Mouse (Mus musculus) CH12.LX (cell line): Measurements from ENCODE around the gene Brap. TPM values are rescaled to one million over a fixed set of nuclear protein-coding genes. Genes with fewer than 3 reads are reported as not detected.
"Not testable (repeated sequence)": the region's sequence is repeated elsewhere in the genome, so short reads cannot be mapped to it uniquely, and the experiment has no call there.

Experiments used
- DNase-seq: peaks from one replicate; pipeline ENCODE4 v3.0.0-alpha.2; 2013; ENCODE audit errors: extremely low read depth
- H3K27ac ChIP-seq: 2 replicates; pipeline ENCODE4 v1.5.1; 2012; ENCODE audit warnings: low read depth, mild to moderate bottlenecking, control low read depth, moderate library complexity; ENCODE audit not compliant: insufficient read depth
- H3K27me3 ChIP-seq: replicated peaks from 2 replicates; pipeline ENCODE3; 2012; ENCODE audit warnings: inconsistent platforms
- H3K36me3 ChIP-seq, 2 experiments: replicated peaks in 1 of 2; 2 replicates each; pipeline versions ENCODE3 to v1.6.1; 2012; ENCODE audit warnings: inconsistent platforms in 1 of 2, low read length in 1 of 2, mild to moderate bottlenecking in 1 of 2, mixed read lengths in 1 of 2, moderate library complexity in 1 of 2; ENCODE audit not compliant: control insufficient read depth in 1 of 2, insufficient read depth in 1 of 2
- H3K4me1 ChIP-seq, 2 experiments: 2 replicates each; pipeline ENCODE4 v1.6.1; 2012; ENCODE audit warnings: inconsistent platforms in 1 of 2, moderate library complexity in 1 of 2; ENCODE audit not compliant: insufficient read depth in 2 of 2, control insufficient read depth in 1 of 2
- H3K4me2 ChIP-seq: 2 replicates; pipeline ENCODE4 v1.6.1; 2012; ENCODE audit warnings: low read depth, mild to moderate bottlenecking, control low read depth; ENCODE audit not compliant: poor library complexity, insufficient read depth, severe bottlenecking
- H3K4me3 ChIP-seq, 3 experiments: fragments of 150-350 bp in 1 of 3; sonication (generic) in 1 of 3; replicated peaks in 1 of 3; 2 replicates each; pipeline versions ENCODE3 to v1.5.1; 2011 to 2012; ENCODE audit warnings: low read depth in 2 of 3, low read length in 2 of 3, mild to moderate bottlenecking in 2 of 3, moderate library complexity in 2 of 3, control low read depth in 1 of 3, improper control_type of control experiment in 1 of 3, inconsistent platforms in 1 of 3, mixed read lengths in 1 of 3; ENCODE audit not compliant: poor library complexity in 1 of 3
- H3K79me2 ChIP-seq: replicated peaks from 2 replicates; pipeline ENCODE4 v1.6.1; 2012; ENCODE audit warnings: mild to moderate bottlenecking, moderate library complexity; ENCODE audit not compliant: control insufficient read depth, poor library complexity, insufficient read depth, severe bottlenecking; ENCODE audit errors: extremely low read depth
- H3K9ac ChIP-seq: 2 replicates; pipeline ENCODE4 v1.6.1; 2012; ENCODE audit warnings: low read depth, mild to moderate bottlenecking, control low read depth, moderate library complexity; ENCODE audit not compliant: insufficient read depth
- H3K9me3 ChIP-seq: replicated peaks from 2 replicates; pipeline ENCODE3; 2012; ENCODE audit warnings: low read length, inconsistent platforms, mixed read lengths
- BHLHE40 ChIP-seq: IDR thresholded peaks from 2 replicates; pipeline ENCODE4 v1.6.1; 2011; ENCODE audit warnings: mild to moderate bottlenecking, low read depth, low read length, improper control_type of control experiment
- CHD2 ChIP-seq: IDR thresholded peaks from 2 replicates; pipeline ENCODE4 v1.6.1; 2011; ENCODE audit warnings: low read length, improper control_type of control experiment
- CTCF ChIP-seq, 2 experiments: IDR thresholded peaks in 1 of 2; conservative IDR thresholded peaks in 1 of 2; 2 replicates each; pipeline ENCODE4 v1.5.1; 2011 to 2012; ENCODE audit warnings: low read depth in 2 of 2, low read length in 2 of 2, improper control_type of control experiment in 1 of 2, inconsistent platforms in 1 of 2, mild to moderate bottlenecking in 1 of 2, moderate library complexity in 1 of 2
- ELF1 ChIP-seq: IDR thresholded peaks from 2 replicates; pipeline ENCODE4 v1.6.1; 2014; ENCODE audit warnings: low read depth, mild to moderate bottlenecking, inconsistent platforms, low read length, improper control_type of control experiment
- ETS1 ChIP-seq: conservative IDR thresholded peaks from 2 replicates; pipeline ENCODE4 v1.6.1; 2012; ENCODE audit warnings: low read depth, mild to moderate bottlenecking, inconsistent platforms, low read length, improper control_type of control experiment, moderate library complexity
- IRF4 ChIP-seq: IDR thresholded peaks from 2 replicates; pipeline ENCODE4 v1.6.1; 2014; ENCODE audit warnings: low read depth, mild to moderate bottlenecking, inconsistent platforms, low read length, improper control_type of control experiment
- JUND ChIP-seq: conservative IDR thresholded peaks from 2 replicates; pipeline ENCODE4 v1.6.1; 2011; ENCODE audit warnings: low read depth, low read length, improper control_type of control experiment
- KAT2A ChIP-seq: IDR thresholded peaks from 2 replicates; pipeline ENCODE4 v1.6.1; 2012; ENCODE audit warnings: low read length, improper control_type of control experiment, inconsistent platforms; ENCODE audit not compliant: insufficient replicate concordance
- MAX ChIP-seq: IDR thresholded peaks from 2 replicates; pipeline ENCODE4 v1.6.1; 2011; ENCODE audit warnings: low read length, improper control_type of control experiment
- PAX5 ChIP-seq: IDR thresholded peaks from 2 replicates; pipeline ENCODE4 v1.6.1; 2012; ENCODE audit warnings: low read length, inconsistent platforms, mixed read lengths
- POLR2A ChIP-seq: IDR thresholded peaks from 2 replicates; pipeline ENCODE4 v1.6.1; 2011; ENCODE audit warnings: low read depth, mild to moderate bottlenecking, improper control_type of control experiment, low read length
- RAD21 ChIP-seq: IDR thresholded peaks from 2 replicates; pipeline ENCODE4 v1.6.1; 2011; ENCODE audit warnings: low read depth, mild to moderate bottlenecking, low read length, improper control_type of control experiment, moderate library complexity
- RCOR1 ChIP-seq: conservative IDR thresholded peaks from 2 replicates; pipeline ENCODE4 v1.6.1; 2012; ENCODE audit warnings: low read depth, mild to moderate bottlenecking, inconsistent platforms, low read length, improper control_type of control experiment
- SMC3 ChIP-seq: IDR thresholded peaks from 2 replicates; pipeline ENCODE4 v1.6.1; 2011; ENCODE audit warnings: low read depth, low read length, improper control_type of control experiment
- TBP ChIP-seq: conservative IDR thresholded peaks from 2 replicates; pipeline ENCODE4 v1.6.1; 2011; ENCODE audit warnings: low read depth, low read length, improper control_type of control experiment
- TCF12 ChIP-seq: IDR thresholded peaks from 2 replicates; pipeline ENCODE4 v1.6.1; 2014; ENCODE audit warnings: low read depth, mild to moderate bottlenecking, inconsistent platforms, low read length, improper control_type of control experiment
- UBTF ChIP-seq: IDR thresholded peaks from 2 replicates; pipeline ENCODE4 v1.6.1; 2012; ENCODE audit warnings: low read depth, mild to moderate bottlenecking, inconsistent platforms, low read length, improper control_type of control experiment, moderate library complexity
- ZMIZ1 ChIP-seq: IDR thresholded peaks from 2 replicates; pipeline ENCODE4 v1.6.1; 2012; ENCODE audit warnings: low read depth, mild to moderate bottlenecking, inconsistent platforms, low read length, improper control_type of control experiment
- dilution Hi-C: fragments of 300-500 bp; cut with MboI; formaldehyde crosslinking; loops from 2 replicates; pipeline ENCODE4 v1.14.3; 2020; ENCODE audit warnings: low sequenced_read_pairs; ENCODE audit not compliant: extremely low pct_unique_long_range_greater_than_20kb, extremely low pct_ligation_motif_present
- in situ Hi-C: fragments of 300-500 bp; cut with MboI; formaldehyde crosslinking; loops from 3 replicates; pipeline ENCODE4 v1.14.3; 2019; ENCODE audit warnings: low sequenced_read_pairs, low pct_ligation_motif_present, low pct_unique_long_range_greater_than_20kb, mixed read lengths
- polyA plus RNA-seq: library from polyadenylated mRNA; unstranded; fragments of >175 nt; gene quantifications from 2 replicates; pipeline ENCODE4 v1.2.1, GENCODE M21; 2012; ENCODE audit warnings: low read depth; ENCODE audit not compliant: insufficient read length
- total RNA-seq, 2 experiments: library from RNA; depleted of rRNA; stranded (reverse); fragments of 300-350 nt in 1 of 2; fragments of >200 nt in 1 of 2; gene quantifications; 2 replicates each; pipeline ENCODE4 v1.2.3; 2012 to 2014

The Brap gene
- total and polyA plus RNA-seq, 3 experiments = 23.7 to 33.3 (median 29.8) TPM

DNA sequence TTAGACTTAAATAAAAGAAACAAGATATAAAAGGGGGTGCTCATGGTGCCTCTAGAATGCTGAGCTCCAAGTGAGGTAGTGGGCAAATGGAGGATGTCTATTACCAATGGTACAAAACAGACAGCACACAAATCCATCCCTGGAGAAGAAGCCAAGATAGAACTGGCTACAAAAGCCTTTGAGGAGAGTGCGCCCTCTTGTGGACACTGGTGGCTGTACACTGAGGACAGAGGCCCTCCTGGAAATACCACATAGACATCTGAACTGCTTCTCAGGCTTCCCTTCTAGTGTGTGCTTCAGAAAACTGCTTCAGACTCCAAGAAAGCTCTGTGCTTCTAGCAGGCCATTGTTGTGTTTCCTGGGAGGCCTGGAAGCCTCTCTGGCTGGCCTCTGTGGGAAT, 32.5 kb upstream of the Brap start:
- Histone ChIP-seq H3K27me3 (no peaks in the 10 kb centered on the region), H3K36me3 (peaks cover 0 to 24% of the 10 kb centered on the region in 2 experiments), H3K9me3 (no peaks in the 10 kb centered on the region)
- dilution Hi-C loops = no loop called here
- TF ChIP-seq PAX5 = no peak
- TF ChIP-seq IRF4 = no peak
- no peak for TF ChIP-seq KAT2A
- TF ChIP-seq UBTF = no peak
- peak; percentile 79 to 96 for TF ChIP-seq CTCF (conservative IDR thresholded peaks at IDR 0.05 in 1 of 2, IDR thresholded peaks at IDR 0.05 in 1 of 2; ENCODE audit: low read depth in 2 of 2, low read length in 2 of 2)
- no peak for TF ChIP-seq RCOR1
- no peak for TF ChIP-seq BHLHE40
- TF ChIP-seq POLR2A = no peak
- no peak for TF ChIP-seq CHD2
- TF ChIP-seq TBP = no peak
- TF ChIP-seq JUND = no peak
- no peak for TF ChIP-seq MAX
- no peak for TF ChIP-seq TCF12
- 0 out of 2 replicates have a peak, but pooled peaks have one; percentile 10 for TF ChIP-seq ELF1
- peak; percentile 37 for TF ChIP-seq RAD21
- TF ChIP-seq ZMIZ1 = no peak
- no peak for TF ChIP-seq ETS1
- TF ChIP-seq SMC3 = peak; percentile 52
- TF ChIP-seq, all 38 proteins: peak for 4
- DNase-seq = peak; percentile 76
- peaks cover 0 to 5% of the 10 kb centered on the region in 2 experiments; a peak in 2 of 4 replicates for H3K4me1 ChIP-seq
- no peak overlapping the region for H3K9ac ChIP-seq
- H3K4me3 ChIP-seq = no peak overlapping the region
- H3K27ac ChIP-seq = no peak overlapping the region
- no peaks in the 10 kb centered on the region for H3K79me2 ChIP-seq
- no peak overlapping the region for H3K4me2 ChIP-seq
- in situ Hi-C loops = no loop called here

DNA sequence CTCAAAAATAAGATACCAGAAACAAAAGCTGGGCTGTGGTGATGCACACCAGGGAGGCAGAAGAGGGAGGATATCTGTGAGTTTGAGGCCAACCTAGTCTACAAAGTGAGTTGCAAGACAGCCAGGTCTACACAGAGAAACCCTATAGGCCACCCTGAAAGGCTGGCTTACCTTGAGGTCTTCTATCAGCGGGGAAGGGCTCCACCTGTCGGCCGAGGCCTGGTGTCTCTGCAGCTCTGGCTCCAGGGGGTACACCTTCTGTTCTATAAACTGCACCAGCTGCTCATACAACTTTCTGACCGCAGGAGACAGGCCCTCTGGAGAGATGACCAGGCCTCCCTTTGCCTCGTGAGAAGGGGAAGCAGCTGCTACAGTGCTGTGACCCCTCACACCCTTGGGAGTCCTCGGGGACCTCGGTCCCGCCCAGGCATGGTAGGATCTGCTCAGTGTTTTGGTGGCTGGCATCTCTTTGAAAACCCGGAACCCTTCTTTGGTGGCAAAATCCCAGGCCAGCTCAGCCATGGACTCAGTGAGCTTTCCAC, 29.2 kb upstream of the Brap start:
- H3K27me3 ChIP-seq, H3K4me3 ChIP-seq, H3K79me2 ChIP-seq, in situ Hi-C loops, H3K4me2 ChIP-seq, H3K27ac ChIP-seq, H3K4me1 ChIP-seq, dilution Hi-C loops, H3K9me3 ChIP-seq, DNase-seq: not testable (repeated sequence)
- H3K36me3 ChIP-seq = peaks cover 0 to 13% of the 10 kb centered on the region in 2 experiments
- TF ChIP-seq CTCF (conservative IDR thresholded peaks at IDR 0.05 in 1 of 2, IDR thresholded peaks at IDR 0.05 in 1 of 2; ENCODE audit: low read depth in 2 of 2, low read length in 2 of 2) = peak in 1 of 2 experiments; percentile 50; a peak in 2 of 4 replicates
- TF ChIP-seq, all 38 proteins: peak for 1; not testable (repeated sequence) for 37
- not testable (repeated sequence) for H3K9ac ChIP-seq
